Mouse (Mus musculus): ENCODE measurements around the gene Gpr162. TPM values are rescaled to one million over a fixed set of nuclear protein-coding genes. Genes with fewer than 3 reads are reported as not detected.
A peak's percentile ranks its signal among the peaks of the same experiment; 100 is the strongest.
"Not testable (repeated sequence)": the region's sequence is repeated elsewhere in the genome, so short reads cannot be mapped to it uniquely, and the experiment has no call there.

The Gpr162 gene
- polyA plus RNA-seq, 1 experiment: 0.01 TPM

DNA sequence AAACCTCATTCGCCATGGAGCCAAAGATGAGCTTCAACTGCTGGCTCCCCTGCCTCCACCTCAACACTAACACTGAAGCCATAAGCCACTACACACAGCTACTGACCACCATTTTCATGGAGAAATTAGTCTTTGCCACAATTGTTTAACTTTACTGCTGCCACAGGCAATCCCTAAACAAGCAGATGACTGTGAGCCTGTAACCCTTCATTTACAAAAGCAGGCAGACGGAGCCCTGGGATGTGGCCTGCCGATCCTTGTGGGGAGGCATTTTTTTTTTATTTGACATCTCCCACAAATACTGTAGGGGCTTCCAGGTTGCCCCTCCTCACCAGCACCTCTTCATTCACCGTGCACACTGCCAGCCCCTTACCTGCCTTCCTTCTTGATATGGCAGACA lies 47.2 kb downstream of the Gpr162 start:
- Histone ChIP-seq H3K36me3 (ENCODE audit: control insufficient read depth) (peaks cover 81% of the 10 kb centered on the region), H3K4me3 (replicated peaks) (no peak overlapping the region), H3K27me3 (ENCODE audit: control insufficient read depth) (no peaks in the 10 kb centered on the region), H3K4me1 (ENCODE audit: control insufficient read depth) (peaks cover 35% of the 10 kb centered on the region), H3K9me3 (ENCODE audit: control insufficient read depth, low read length) (no peaks in the 10 kb centered on the region)
- TF ChIP-seq GATA1 (IDR thresholded peaks at IDR 0.05; ENCODE audit: low read length): no peak
- no peak for TF ChIP-seq TAL1 (IDR thresholded peaks at IDR 0.05; ENCODE audit: low read length)

DNA sequence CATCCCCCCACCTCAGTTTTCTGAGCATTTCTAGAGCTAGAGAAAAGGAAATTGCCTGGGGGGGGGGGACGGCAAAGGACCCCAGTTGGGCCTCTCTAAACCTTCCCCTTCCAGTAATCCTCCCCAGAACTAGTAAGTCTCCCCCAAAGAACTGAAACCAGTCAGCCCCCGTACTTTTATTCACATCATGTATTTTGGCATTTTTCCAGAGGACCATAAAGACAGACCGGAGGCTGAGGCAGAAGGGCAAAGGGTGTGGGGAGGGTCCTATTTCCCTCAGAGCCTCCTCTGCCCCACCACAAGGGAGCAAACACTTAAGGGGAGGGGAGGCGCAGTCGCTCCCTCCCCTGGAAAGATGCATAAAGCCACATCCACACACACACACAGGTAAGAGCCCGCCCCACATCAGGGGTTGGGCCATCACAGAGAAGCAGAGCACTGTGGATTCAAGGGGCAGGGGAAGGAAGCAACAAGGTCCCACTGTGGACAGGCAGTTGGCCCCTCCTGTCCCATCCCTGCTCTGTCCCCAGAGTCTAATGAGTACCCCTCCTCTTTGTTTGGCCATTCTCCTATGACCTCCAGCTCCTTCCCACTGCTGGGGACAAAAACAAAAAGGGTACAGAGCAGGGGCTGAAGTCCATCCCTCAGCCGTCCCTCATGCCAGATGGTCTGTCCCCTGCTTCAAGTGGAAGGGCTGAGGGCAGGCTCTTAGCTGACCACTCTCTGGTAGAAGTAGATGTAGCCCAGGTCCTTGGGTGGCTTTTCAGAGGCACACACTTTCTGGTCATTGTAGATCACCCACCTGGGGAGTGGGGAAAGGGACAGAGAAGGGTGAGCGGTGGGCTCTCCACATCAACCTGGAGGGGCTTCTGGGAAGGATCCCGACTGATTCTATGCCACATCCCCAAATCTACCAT lies 48.7 kb downstream of the Gpr162 start:
- H3K4me3 ChIP-seq (replicated peaks): no peak overlapping the region
- peaks cover 43% of the 10 kb centered on the region for H3K4me1 ChIP-seq (ENCODE audit: control insufficient read depth)
- TF ChIP-seq TAL1 (IDR thresholded peaks at IDR 0.05; ENCODE audit: low read length): no peak
- no peak for TF ChIP-seq GATA1 (IDR thresholded peaks at IDR 0.05; ENCODE audit: low read length)
- no peaks in the 10 kb centered on the region for H3K27me3 ChIP-seq (ENCODE audit: control insufficient read depth)
- H3K9me3 ChIP-seq (ENCODE audit: control insufficient read depth, low read length): no peaks in the 10 kb centered on the region
- H3K36me3 ChIP-seq (ENCODE audit: control insufficient read depth): peaks cover 81% of the 10 kb centered on the region

DNA sequence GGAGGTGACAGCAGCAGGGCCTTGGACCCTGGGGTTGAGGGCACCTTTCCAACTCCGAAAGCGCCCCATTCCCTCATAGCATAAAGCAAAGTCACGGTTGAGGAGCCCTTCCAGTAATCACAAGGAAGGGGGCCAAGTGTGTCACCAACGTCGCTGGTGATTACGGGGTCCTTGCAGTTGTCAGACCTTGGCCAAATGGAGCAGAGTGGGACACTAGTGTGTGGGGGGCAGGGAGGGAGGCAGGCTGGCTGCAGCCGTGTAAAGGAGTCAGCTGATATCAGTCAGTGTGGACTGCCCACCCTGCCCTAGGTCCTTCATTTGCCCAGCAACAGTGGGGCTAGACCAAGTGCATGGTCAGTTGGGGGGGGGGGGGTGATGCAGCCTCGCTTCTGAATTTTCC lies 49.3 kb downstream of the Gpr162 start:
- no peaks in the 10 kb centered on the region for H3K9me3 ChIP-seq (ENCODE audit: control insufficient read depth, low read length)
- H3K27me3 ChIP-seq (ENCODE audit: control insufficient read depth): no peaks in the 10 kb centered on the region
- H3K4me3 ChIP-seq (replicated peaks): peak overlapping the region; percentile 84
- peaks cover 50% of the 10 kb centered on the region for H3K4me1 ChIP-seq (ENCODE audit: control insufficient read depth)
- H3K36me3 ChIP-seq (ENCODE audit: control insufficient read depth): peaks cover 80% of the 10 kb centered on the region
- no peak for TF ChIP-seq GATA1 (IDR thresholded peaks at IDR 0.05; ENCODE audit: low read length)
- no peak for TF ChIP-seq TAL1 (IDR thresholded peaks at IDR 0.05; ENCODE audit: low read length)

DNA sequence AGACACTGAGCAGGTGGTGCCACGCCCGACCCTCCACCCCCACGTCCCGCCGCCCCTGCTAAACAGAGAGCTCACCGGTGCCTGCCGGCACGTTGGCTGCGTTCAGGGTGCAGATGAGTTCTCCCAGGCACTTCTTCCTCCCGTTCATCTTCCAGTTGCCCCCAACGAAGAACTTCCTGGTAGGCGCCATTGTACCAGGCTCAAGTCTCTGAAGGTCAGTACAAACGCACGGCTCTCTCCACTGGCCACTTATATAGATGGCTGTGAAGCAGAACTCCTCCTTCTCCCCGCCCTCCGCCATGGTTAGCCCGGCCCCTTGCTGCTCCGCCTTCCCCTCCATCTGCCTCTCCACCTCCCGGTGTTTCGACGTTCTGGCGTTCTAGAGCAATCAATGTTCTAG lies 49.9 kb downstream of the Gpr162 start, which contains the start of gene Tpi1:
TSS of gene Tpi1 (minus strand) at position 364 of the 400 bp plus-strand sequence.
- Histone ChIP-seq H3K4me1 (ENCODE audit: control insufficient read depth) (peaks cover 55% of the 10 kb centered on the region), H3K4me3 (replicated peaks) (peak within 1 kb of the TSS; percentile 84), H3K9me3 (ENCODE audit: control insufficient read depth, low read length) (no peaks in the 10 kb centered on the region), H3K36me3 (ENCODE audit: control insufficient read depth) (peaks cover 74% of the 10 kb centered on the region), H3K27me3 (ENCODE audit: control insufficient read depth) (no peaks in the 10 kb centered on the region)
- no peak for TF ChIP-seq GATA1 (IDR thresholded peaks at IDR 0.05; ENCODE audit: low read length)
- TF ChIP-seq TAL1 (IDR thresholded peaks at IDR 0.05; ENCODE audit: low read length): no peak

DNA sequence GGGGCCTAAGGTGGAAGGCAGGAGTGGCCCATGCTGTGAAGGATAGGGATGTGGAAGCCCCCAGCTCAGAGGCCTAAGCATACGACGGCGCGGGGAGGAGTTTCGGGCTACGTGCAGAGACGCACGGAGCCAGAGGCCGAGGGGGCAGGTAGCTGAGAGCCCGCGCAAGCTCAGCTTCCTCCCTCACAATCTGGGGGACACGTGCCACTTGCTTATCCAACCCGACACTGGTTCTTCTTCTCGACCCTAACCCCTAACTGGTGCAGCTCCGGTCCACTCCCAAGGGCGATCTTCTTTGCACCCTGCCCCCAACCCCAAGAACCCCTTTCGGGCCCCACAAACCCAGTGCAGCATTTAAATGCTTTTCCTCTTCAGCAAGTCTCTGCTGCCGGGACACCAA lies 50.3 kb downstream of the Gpr162 start:
- H3K9me3 ChIP-seq (ENCODE audit: control insufficient read depth, low read length): no peaks in the 10 kb centered on the region
- no peak for TF ChIP-seq GATA1 (IDR thresholded peaks at IDR 0.05; ENCODE audit: low read length)
- no peak for TF ChIP-seq TAL1 (IDR thresholded peaks at IDR 0.05; ENCODE audit: low read length)
- peaks cover 59% of the 10 kb centered on the region for H3K4me1 ChIP-seq (ENCODE audit: control insufficient read depth)
- peak overlapping the region; percentile 84 for H3K4me3 ChIP-seq (replicated peaks)
- H3K27me3 ChIP-seq (ENCODE audit: control insufficient read depth): no peaks in the 10 kb centered on the region
- H3K36me3 ChIP-seq (ENCODE audit: control insufficient read depth): peaks cover 70% of the 10 kb centered on the region

DNA sequence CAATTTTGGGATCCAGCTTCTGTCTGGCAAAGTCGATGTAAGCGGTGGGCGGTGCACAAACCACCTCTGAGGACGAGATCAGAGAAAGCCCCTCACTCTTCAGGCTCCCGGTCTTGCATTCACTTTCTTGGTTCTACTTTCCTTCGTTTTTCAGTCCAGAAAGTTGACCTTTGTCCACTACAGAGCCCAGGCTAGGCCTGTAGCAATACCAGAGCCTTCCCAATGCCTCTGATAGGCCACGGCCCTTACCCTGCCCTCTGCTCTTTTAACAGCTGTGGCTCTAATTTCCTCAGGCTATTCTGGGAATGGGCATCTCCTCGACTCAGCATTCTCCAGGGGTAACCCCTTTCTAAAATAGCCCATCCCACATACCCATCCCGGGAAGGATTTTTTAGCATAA lies 50.9 kb downstream of the Gpr162 start:
- Histone ChIP-seq H3K9me3 (ENCODE audit: control insufficient read depth, low read length) (no peaks in the 10 kb centered on the region), H3K4me3 (replicated peaks) (peak overlapping the region; percentile 84), H3K27me3 (ENCODE audit: control insufficient read depth) (no peaks in the 10 kb centered on the region), H3K4me1 (ENCODE audit: control insufficient read depth) (peaks cover 66% of the 10 kb centered on the region), H3K36me3 (ENCODE audit: control insufficient read depth) (peaks cover 64% of the 10 kb centered on the region)
- no peak for TF ChIP-seq TAL1 (IDR thresholded peaks at IDR 0.05; ENCODE audit: low read length)
- TF ChIP-seq GATA1 (IDR thresholded peaks at IDR 0.05; ENCODE audit: low read length): no peak

DNA sequence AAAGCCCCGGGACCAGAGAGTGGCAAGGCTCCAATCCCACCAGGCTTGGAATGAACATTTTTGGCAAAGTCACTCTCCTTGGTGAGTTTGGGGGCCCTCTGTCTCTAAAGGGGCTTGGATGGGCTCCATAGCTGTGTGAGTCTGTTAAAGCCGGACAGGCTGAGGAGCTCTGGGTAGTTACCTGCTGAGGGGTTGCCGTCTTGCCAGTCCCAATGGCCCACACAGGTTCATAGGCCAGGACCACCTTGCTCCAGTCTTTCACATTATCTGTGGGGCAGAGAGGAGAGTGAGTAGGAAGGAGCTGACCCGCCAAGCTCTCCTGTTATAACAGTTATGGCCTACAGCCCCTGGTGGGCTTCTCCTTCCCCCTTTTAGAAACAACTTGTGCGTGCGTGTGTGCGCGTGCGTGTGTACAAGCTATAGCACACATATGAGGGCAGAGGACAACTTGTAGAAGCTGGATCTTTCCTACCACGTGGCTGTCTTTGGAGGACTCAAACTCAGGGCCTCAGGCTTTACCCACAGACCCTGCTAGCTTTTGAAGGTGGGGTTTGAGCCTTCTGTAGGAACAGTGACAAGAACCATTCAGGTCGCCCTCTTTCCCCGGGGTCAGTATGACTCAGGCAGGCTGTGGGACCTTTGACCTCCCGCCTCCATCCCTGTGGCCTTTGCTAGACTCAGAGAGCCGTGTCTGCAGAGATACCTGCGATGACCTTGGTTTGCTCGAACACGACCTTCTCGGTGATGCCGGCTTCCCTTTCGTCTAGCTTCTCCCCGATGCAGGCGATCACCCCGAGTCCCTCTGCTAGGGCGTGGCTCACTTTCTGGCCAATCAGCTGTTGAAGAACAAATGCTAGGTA lies 51.9 kb downstream of the Gpr162 start:
- Histone ChIP-seq H3K27me3 (ENCODE audit: control insufficient read depth) (no peaks in the 10 kb centered on the region), H3K4me1 (ENCODE audit: control insufficient read depth) (peaks cover 70% of the 10 kb centered on the region), H3K9me3 (ENCODE audit: control insufficient read depth, low read length) (no peaks in the 10 kb centered on the region), H3K4me3 (replicated peaks) (peak overlapping the region; percentile 84), H3K36me3 (ENCODE audit: control insufficient read depth) (peaks cover 54% of the 10 kb centered on the region)
- TF ChIP-seq GATA1 (IDR thresholded peaks at IDR 0.05; ENCODE audit: low read length) (no peak), TAL1 (IDR thresholded peaks at IDR 0.05; ENCODE audit: low read length) (no peak)

DNA sequence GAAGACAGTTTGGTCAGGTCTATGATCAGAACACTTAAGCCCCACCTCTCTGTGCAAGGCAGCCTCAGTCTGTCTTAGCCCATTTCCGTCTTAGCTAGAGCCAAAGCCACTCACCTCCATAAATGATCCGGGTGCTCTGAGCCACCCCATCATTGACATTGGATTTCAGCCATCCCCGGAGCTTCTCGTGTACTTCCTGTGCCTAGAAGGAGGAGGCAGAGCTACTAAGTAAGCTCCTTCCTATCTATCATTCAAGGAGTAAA lies 52.4 kb downstream of the Gpr162 start:
- no peaks in the 10 kb centered on the region for H3K9me3 ChIP-seq (ENCODE audit: control insufficient read depth, low read length)
- H3K36me3 ChIP-seq (ENCODE audit: control insufficient read depth): peaks cover 48% of the 10 kb centered on the region
- H3K4me1 ChIP-seq (ENCODE audit: control insufficient read depth): peaks cover 75% of the 10 kb centered on the region
- no peaks in the 10 kb centered on the region for H3K27me3 ChIP-seq (ENCODE audit: control insufficient read depth)
- no peak overlapping the region for H3K4me3 ChIP-seq (replicated peaks)
- TF ChIP-seq TAL1 (IDR thresholded peaks at IDR 0.05; ENCODE audit: low read length): no peak
- no peak for TF ChIP-seq GATA1 (IDR thresholded peaks at IDR 0.05; ENCODE audit: low read length)

DNA sequence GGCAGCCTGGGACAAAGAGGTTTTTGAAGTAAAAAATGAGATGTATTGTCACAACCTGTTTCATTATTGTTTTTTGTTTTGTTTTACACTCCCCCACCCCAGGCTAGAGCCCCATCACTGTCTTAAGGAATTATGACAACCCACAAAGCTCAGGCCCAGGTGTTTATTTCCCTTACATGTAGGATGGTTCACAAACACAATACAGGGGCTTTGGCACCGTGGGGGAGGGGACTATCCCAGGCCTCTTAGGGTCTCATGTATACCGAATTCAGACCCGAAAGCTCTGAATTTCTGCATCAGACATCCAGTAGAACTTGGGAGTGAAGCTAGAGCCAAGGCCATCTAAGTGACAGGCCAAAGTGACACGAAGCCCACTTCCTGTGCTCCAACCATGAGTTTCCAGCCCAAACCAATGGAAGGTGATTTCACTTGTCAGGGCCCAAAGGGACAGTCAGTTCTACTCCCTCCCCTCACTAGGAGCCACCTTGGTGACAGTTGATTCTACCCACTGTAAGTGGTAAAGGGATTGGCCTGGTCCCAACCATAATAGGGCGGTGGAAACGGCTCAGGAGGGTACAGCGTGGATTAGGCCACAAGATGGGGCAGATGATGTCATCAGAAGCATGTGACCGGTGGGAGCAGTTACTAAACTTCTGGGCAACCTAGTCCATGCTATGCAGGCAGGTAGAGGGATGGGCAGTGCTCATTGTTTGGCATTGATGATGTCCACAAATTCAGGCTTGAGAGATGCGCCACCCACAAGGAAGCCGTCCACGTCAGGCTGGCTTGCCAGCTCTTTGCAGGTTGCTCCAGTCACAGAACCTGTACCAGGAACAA lies 53.0 kb downstream of the Gpr162 start:
- peaks cover 80% of the 10 kb centered on the region for H3K4me1 ChIP-seq (ENCODE audit: control insufficient read depth)
- not testable (repeated sequence) for H3K4me3 ChIP-seq (replicated peaks); H3K27me3 ChIP-seq (ENCODE audit: control insufficient read depth); H3K9me3 ChIP-seq (ENCODE audit: control insufficient read depth, low read length)
- peaks cover 43% of the 10 kb centered on the region for H3K36me3 ChIP-seq (ENCODE audit: control insufficient read depth)
